Mouse (Mus musculus) brain, embryonic 14.5 days (tissue): ENCODE data around the gene Pitx1.

ENCODE experiments used
- CTCF ChIP-seq: fragments of 200-500 bp; IDR thresholded peaks from 2 replicates; pipeline ENCODE4 v1.5.1; 2012; ENCODE audit warnings: inconsistent platforms, mild to moderate bottlenecking, moderate library complexity, borderline replicate concordance; ENCODE audit not compliant: insufficient read depth, insufficient read length; ENCODE audit errors: extremely low read depth
- POLR2A ChIP-seq: fragments of 200-500 bp; IDR thresholded peaks from 2 replicates; pipeline ENCODE4 v1.6.1; 2012; ENCODE audit warnings: mild to moderate bottlenecking, inconsistent platforms, borderline replicate concordance; ENCODE audit not compliant: poor library complexity, insufficient read depth, insufficient read length, severe bottlenecking; ENCODE audit errors: extremely low read depth

DNA sequence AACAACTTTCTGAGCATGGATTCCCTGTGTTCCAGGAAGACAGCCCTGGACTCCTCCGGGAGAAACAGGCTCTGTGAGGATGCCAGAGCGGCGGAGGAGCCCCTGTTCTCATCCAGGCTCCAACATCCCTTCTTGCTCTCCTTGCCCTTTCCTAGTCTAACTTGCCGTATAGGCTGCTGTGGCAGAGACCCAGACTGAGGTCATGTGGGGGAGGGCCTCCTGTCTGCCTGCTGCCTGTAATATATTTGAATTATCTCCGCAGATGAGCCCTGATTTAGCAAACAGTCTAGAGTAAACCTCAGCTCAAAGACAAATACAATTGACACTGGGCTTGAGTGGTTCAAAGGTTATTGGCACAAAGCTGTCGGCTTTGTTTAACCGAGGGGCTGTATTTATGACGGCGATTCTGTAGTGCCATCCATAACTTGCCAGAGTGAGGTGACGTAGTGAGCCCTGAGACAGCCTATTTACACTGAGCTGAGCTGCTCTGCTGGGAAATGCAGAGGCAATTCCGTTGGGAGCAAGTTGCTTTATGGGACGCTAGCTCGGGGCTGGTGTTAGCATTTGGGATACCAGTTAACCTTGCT, 12.7 kb upstream of the Pitx1 start:
- TF ChIP-seq CTCF (no peak), POLR2A (no peak)
